Mouse (Mus musculus) NIH3T3 (cell line): ENCODE data around the gene Olfr802.

ENCODE experiments used
- DNase-seq: peaks from one replicate; pipeline ENCODE4 v3.0.0-alpha.2; 2012; ENCODE audit warnings: low read depth

Olfr802 gene

GRCm38 (mm10) chr10:129688069-129688468 is at the start of gene Olfr802:
TSS of gene Olfr802 (minus strand) at chr10:129688169.
- no peak for DNase-seq

GRCm38 (mm10) chr10:129729275-129729674 is 41.3 kb upstream of the Olfr802 start, which contains the start of gene Olfr805:
TSS of gene Olfr805 (minus strand) at chr10:129729375.
- no peak for DNase-seq

DNA sequence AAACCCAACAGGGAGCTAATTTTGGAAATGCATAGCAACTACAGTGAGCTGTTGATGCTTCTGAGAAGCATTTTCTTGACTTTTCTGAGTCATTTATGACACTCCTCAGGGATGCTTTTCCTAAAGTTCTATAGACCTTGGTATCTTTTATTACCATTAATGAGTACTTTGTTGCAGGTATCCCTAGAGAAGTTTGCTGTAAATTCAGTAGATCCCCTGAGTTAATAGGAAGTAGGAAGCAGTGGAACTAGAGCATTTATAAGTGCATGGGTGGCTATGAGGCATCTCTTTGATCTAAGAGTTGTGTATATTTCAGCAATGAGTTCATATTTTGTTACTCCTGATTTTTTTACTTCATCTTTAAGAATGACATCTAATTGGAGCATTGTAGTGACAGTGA is 14.9 kb upstream of the Olfr802 start, which contains the start of gene Olfr804:
Olfr804 (plus strand) TSS at position 301 of the 400 bp plus-strand sequence.
- no peak for DNase-seq

DNA sequence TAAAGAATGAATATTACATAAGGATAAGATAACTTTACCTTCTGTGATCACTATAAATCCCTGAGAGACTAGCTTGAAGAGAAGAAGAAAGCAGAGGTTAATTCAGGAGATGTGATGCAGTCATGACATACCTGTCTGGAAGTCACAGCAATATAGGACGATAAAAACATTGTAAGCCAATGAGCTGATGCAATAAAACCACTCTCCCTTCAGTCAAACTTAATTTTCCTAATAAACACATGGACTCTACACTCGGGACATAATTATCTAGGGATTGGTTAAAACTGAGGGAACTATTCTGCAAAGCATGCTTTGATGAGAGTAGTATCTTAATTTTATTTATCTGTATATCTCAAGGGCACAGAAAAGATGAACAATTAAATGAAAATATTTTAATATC is 6.2 kb upstream of the Olfr802 start, which contains the start of gene Olfr803:
Olfr803 (minus strand) TSS at position 101 of the 400 bp plus-strand sequence.
- DNase-seq: no peak

DNA sequence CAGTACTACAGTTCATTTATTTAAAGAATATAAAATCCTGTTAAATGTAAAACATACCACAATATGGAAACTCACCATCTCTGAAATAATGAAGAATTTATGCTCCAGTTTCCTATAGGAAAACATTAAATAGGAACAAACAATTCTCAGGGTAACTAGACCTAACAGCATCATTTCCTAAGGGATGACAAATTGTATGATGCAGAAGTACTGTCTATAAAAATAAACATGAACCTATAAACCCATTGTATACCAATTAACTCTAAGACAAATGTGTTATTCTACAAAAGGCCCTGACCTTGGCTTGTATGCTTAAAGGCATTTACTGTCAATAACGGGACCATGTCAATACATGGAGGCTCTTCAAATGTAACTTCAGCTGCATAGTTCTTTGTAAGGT is 14.2 kb downstream of the Olfr802 start, which contains the start of gene Olfr801:
Olfr801 (minus strand) TSS at position 101 of the 400 bp plus-strand sequence.
- DNase-seq: no peak

- no peak for DNase-seq
Observed at GRCm38 (mm10) chr10:129657394-129657793, 30.6 kb downstream of the Olfr802 start, which contains the start of gene Olfr800. TSS of gene Olfr800 (plus strand) at chr10:129657694.

- DNase-seq: no peak
Observed at GRCm38 (mm10) chr10:129651763-129652162, 36.2 kb downstream of the Olfr802 start.

GRCm38 (mm10) chr10:129637184-129637583 is 50.8 kb downstream of the Olfr802 start, which contains the start of gene Olfr799:
TSS of gene Olfr799 (plus strand) at chr10:129637484.
- DNase-seq: no peak

- DNase-seq: no peak
Observed at GRCm38 (mm10) chr10:129627834-129628233, 60.1 kb downstream of the Olfr802 start, which contains the start of gene Olfr798. TSS of gene Olfr798 (minus strand) at chr10:129627934.
